Mouse (Mus musculus) thymus, postnatal 36 days (tissue): ENCODE measurements around the gene Oas1a.
"Not testable (repeated sequence)": the region's sequence is repeated elsewhere in the genome, so short reads cannot be mapped to it uniquely, and the experiment has no call there.

Experiments
- DNase-seq, 2 experiments: peaks; one replicate each; pipeline ENCODE4 v3.0.0; 2022; ENCODE audit warnings: mixed read lengths in 2 of 2

Oas1a gene

DNA sequence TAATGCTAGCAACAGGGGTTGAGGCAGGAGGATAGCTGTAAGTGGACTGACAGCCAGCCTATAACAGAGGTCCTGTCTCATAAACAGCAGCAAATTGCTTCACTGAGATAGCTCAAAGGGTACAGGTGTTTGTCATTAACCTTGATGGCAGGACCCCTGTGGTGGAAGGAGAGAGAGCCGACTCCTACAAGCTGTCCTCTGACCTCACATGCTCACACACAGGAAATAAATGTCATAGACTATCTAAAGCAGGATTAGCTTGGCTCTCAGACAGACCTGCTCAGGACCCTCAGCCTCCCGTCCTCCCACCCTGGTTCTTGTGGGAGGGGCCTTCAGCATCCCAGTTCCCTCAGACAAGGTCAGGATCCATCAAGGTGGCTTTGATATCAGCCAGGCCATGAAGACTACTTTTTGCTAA, 15.1 kb downstream of the Oas1a start:
- DNase-seq, result no peak

DNA sequence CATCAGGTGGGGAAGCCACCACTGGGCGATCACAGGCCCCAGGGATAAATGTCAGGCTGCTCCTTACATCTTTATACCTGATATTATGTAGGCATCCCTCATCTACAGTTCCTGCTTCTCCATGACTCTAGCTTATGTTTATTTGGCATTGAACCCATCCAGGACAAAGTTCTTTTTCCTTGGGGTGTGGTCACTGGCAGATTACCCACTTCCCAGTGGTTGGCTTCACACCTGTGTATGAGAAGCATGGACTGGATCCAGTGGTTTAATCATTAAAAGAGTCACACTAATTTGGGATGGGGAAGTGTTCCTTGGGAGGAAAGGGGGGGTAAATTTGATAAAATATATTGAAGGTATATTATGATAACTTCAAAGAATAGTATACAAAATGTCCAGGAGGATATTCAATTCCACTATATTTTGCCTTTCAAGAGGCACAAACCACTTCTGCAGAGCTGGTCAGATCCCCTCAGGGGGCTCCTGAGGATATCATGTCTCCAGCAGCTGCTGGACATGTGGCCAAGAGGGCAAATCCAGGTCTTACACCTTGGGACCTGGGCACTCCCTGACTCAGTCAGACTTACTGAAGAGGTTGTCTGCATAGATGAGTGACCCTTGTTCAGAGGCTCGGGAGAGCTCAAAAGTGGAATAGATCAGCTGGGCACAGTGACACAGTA, 15.6 kb downstream of the Oas1a start:
- DNase-seq, result not testable (repeated sequence)

DNA sequence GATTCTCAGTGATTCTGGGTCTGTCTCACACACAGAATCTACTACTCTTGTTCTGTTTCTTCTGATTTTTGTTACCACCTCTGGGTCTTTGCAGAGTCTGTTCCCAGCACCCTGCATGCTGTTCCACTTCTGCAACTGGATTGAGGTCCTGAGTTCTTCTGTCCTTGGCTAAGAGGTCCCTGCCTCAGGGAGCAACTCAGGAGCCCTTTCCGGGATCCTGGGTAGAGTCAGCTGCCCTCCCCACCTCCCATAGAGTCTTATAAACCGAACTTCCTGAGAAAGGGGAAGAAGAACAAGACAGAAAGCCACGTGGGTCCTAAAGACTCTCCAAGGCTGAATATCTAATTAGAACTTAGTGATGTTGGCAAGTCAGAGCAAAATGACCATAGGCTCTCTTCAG, 16.3 kb downstream of the Oas1a start:
- no peak for DNase-seq

GRCm38 (mm10) chr5:120890026-120890425, 17.3 kb downstream of the Oas1a start:
- no peak for DNase-seq

- not testable (repeated sequence) for DNase-seq
These were observed 19.0 kb downstream of the Oas1a start for GRCm38 (mm10) chr5:120888294-120888815.

DNA sequence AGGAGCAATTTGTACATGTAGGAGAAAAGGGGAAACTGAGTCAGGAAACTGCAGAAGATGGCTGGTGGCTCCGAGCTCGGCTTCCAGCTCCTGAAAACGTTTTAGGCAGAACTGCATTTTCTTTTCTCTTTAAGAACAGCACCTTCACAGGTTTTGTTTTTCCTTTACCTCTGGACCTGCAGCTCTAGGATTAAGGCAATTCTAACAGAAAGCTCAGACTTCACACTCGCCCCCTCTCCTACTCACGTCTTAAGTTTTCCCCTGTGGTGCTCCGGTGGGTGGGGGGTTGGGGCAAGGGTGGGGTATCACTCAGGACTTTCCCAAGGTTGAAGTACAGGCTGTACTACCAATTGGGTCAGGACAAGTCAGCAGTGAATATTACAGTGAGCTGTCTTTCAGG, 19.5 kb downstream of the Oas1a start:
- no peak for DNase-seq

- not testable (repeated sequence) for DNase-seq
These were observed 19.9 kb downstream of the Oas1a start, which contains the start of gene Oas1g for GRCm38 (mm10) chr5:120887413-120887812. Oas1g (minus strand) TSS chr5:120887613.

DNA sequence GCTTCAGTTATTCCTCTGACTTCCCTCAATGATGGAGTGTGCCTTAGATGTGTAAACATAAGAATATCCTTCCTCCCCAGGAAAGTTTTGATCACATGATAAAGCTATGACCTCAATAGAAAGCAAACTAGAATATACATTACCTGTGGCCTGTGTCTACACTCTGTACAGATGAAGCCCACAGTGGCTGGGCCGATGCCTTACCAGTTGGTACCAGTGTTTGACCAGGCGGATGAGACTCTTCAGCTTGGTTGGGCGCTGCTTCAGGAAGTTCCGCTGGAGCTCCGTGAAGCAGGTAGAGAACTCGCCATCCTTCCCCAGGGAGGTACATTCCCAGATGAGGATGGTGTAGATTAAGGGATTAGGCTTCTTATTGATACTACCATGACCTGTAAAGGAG, 25.6 kb downstream of the Oas1a start:
- not testable (repeated sequence) for DNase-seq

- DNase-seq, result not testable (repeated sequence)
These were observed 28.5 kb downstream of the Oas1a start for GRCm38 (mm10) chr5:120878803-120879202.

- not testable (repeated sequence) for DNase-seq
These were observed 29.9 kb downstream of the Oas1a start for GRCm38 (mm10) chr5:120877407-120877806.

DNA sequence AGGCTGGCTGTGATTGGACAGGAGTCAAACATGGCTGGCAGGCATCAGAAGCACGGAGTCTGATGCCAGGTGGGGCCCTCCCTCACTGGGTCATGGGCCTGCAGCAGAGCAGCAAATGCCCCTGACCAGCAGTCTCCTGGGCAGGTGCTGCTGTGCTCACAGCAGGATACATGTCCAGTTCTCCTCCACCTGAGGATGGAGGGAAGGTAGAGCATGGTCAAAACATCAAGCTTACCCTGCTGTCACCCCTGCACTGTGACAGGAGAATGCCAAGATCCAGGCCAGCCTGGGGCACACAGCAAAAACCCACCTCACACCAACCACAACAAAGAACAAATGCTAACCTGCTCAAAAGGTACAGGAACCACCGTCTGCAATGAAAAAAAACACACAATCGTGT, 30.5 kb downstream of the Oas1a start:
- DNase-seq, result not testable (repeated sequence)

DNA sequence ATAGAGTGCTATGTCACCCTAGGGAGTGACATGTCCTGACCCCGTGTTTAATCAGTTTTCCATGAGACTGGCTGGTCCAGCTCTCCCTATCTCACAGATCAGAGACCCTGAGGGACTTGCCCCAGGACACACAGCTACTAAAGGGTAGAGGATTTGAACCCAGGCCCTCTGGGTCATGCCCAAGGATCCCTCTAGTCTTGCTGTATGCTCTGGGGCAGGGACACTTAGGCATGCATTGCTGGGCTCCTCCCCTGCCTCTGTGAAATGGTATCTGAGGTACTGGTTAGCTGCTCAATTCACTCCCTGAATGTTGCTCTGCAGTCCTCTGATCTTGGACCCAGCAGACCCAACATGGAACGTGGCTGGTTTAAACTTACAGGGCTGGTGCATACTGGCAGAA, 35.9 kb downstream of the Oas1a start:
- DNase-seq, result no peak

DNA sequence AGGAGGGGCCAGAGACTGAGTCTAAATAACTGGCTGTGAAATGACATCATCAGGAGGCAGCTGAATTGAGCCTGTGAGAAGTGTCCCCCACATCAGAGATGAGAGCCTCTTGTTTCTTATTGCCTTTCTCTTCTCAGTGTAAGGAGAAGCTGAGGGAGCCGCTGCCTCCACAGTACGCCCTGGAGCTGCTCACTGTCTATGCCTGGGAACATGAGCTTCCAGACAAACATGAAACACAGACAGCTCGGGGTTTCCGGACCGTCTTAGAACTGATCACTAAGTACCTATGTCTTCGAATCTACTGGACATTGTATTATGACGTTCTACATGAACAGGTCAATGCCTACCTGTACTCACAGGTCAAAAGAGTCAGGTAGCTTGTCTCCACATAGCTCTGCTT, 36.5 kb downstream of the Oas1a start:
- DNase-seq, result no peak

GRCm38 (mm10) chr5:120870081-120870480, 37.2 kb downstream of the Oas1a start:
- no peak for DNase-seq

- no peak for DNase-seq
These were observed 37.8 kb downstream of the Oas1a start for GRCm38 (mm10) chr5:120869436-120870015.

GRCm38 (mm10) chr5:120865336-120865860, 41.9 kb downstream of the Oas1a start:
- peak in 1 of 2 experiments; percentile 9 for DNase-seq

- DNase-seq, result no peak
These were observed 46.2 kb downstream of the Oas1a start, which contains the start of gene Oas1h for GRCm38 (mm10) chr5:120861121-120861520. Oas1h (plus strand) TSS chr5:120861421.

- DNase-seq, result no peak
These were observed 48.1 kb downstream of the Oas1a start for GRCm38 (mm10) chr5:120859241-120859640.

- peak; percentile 29 to 39 for DNase-seq
These were observed 57.7 kb downstream of the Oas1a start for GRCm38 (mm10) chr5:120849601-120850136.

DNA sequence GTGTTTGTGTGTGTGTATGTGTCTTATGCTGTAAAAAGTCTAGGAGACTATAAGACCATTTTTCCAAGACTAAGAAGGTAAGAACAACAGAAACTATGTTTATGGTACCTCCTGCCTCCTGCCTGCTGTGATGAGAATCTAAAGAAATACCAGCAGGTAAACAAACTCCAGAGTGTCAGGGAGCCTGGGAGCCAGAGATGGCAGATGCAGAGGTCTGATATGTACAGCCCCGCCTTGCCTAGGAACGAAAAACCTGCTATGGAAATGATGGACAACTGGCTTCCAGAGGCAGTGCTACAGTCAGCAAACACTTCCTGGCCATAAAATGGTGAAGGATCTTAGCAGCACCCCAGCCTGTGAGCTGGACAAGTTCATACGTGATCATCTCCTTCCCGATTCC, 60.3 kb downstream of the Oas1a start, which contains the start of gene Oas1f:
Gene Oas1f, plus strand, starts transcription at position 301 of the 400 bp plus-strand sequence.
- DNase-seq, result no peak
